Mouse (Mus musculus) brain, embryonic 18.5 days (tissue): ENCODE results near the gene Mdfic.
"Not testable (repeated sequence)": the region's sequence is repeated elsewhere in the genome, so short reads cannot be mapped to it uniquely, and the experiment has no call there.

ENCODE experiments used
- DNase-seq: peaks from one replicate; pipeline ENCODE4 v3.0.0-alpha.2; 2012; ENCODE audit warnings: low read depth, low spot score

Gene Mdfic

GRCm38 (mm10) chr6:15720461-15720817 lies at the start of gene Mdfic:
Mdfic (plus strand) TSS chr6:15720661.
- DNase-seq, result no peak

GRCm38 (mm10) chr6:15671364-15671763 lies 49.1 kb upstream of the Mdfic start:
- DNase-seq, result no peak

DNA sequence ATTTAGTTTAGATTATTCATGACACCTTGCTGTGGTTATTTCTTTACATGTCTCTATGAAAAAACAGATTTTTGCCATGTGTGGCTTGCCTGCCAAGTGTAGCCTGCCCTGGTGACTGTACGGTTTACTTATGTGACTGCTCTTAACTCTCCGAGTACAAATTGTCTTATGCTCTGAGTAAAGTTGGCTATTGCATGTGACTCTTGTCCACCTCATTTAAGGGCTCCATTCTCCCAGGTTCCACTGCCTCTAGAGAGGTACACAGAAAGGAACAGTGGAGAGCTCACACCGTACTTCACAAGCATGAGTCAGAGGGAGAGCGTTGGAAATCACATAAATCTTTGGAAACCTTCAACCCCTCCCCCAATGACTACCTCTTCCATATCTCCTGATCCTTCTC lies 10.4 kb upstream of the Mdfic start:
- DNase-seq, result no peak

- DNase-seq, result no peak
Observed at GRCm38 (mm10) chr6:15710706-15711105, 9.8 kb upstream of the Mdfic start.

DNA sequence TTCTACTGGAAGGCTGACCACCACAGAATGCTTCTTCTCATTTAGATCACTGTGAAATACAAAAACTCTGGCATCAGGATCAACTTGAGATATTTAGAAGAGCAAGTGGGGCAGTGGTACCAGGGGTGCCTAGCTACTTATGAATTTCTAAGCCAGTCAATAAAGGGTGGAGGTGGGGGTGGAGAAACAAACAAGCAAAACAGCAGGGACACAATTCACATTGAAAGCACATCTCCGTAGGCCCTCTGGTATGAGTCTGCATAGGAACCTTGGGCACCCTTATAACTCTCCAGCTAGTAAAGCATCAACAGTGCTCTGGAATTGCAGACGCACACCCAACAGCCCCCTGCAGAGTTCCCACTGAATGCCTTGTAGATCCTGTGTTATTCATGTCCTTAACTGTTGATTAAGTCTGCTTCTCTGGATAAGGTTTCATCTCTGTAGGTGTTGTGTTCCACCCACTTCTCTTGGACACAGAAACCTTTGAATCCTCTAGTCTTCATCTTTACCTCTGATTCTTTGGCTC lies 7.5 kb upstream of the Mdfic start:
- no peak for DNase-seq

DNA sequence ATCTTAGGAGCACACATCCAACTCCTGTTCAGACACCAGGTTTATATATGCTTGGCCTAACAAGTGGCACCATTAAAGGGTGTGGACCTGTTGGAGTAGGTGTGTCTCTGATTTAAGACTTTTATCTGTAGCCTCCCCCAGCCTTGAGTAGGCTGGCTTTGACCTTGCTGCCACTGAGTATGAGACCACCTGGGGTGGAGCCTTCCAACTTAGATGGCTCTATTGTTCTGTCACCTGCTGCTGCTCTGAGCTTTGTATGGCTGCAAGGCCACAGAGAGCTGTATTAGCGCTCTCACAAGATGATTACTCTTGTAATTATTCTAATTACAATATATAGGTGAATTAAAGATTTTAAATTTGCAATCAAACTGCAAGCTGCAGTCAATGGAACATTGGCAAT lies 6.4 kb upstream of the Mdfic start:
- DNase-seq, result not testable (repeated sequence)

GRCm38 (mm10) chr6:15714996-15715844 lies 5.2 kb upstream of the Mdfic start:
- no peak for DNase-seq

DNA sequence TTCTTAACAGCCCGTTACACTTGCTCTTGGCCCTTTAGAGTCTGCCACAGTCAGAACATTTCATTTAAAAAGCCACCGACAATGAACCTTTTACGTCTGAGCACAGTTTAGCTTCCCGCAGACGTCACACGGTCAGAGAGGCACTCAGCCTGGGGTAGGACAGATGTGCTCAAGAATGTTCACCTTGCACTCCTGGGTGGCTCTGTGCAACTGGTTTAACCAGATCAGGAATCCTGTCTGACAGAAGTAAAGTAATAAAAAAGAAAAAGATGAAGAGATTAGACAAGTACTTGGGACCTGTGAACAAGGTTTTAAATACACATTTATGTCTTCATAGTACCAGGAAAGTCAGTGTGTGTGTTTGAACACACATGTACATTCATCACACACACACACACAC lies 542 bp upstream of the Mdfic start:
- DNase-seq, result no peak

- DNase-seq, result no peak
Observed at GRCm38 (mm10) chr6:15720818-15721715, 606 bp downstream of the Mdfic start.

- no peak for DNase-seq
Observed at GRCm38 (mm10) chr6:15721716-15722031, 1.2 kb downstream of the Mdfic start.

DNA sequence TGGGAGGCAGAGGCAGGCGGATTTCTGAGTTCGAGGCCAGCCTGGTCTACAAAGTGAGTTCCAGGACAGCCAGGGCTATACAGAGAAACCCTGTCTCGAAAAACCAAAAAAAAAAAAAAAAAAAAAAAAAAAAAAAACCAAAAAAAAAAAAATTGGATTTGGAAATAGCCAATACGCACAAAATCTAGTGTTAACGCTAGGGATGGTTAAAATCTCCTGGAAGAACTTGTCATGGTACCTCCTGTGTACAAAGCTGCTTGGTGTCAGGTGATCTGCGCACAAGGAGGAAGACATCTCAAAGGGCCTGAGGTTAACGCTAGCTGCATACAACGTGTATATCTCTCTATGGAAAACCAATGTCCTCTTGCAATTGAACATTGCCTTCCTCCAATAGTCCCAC lies 2.2 kb downstream of the Mdfic start:
- not testable (repeated sequence) for DNase-seq

DNA sequence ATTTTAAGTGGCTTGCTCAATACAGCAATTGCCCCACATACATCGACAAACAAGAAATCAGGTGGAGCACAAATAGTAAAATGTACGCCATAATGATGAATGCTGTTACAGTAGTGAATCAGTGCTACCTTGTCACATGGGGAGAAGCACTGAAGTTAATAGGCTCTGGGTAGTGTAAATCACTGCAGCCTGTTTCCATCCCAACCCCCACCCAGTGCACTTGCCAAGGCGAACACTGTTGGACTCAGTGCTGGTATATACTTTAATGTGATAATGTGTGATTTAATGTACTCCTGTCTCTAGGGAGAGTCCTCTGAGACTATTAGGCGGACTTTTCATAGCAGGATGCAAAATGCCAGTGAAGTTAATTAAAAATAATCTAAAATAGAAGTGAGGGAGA lies 3.8 kb downstream of the Mdfic start:
- DNase-seq, result no peak

DNA sequence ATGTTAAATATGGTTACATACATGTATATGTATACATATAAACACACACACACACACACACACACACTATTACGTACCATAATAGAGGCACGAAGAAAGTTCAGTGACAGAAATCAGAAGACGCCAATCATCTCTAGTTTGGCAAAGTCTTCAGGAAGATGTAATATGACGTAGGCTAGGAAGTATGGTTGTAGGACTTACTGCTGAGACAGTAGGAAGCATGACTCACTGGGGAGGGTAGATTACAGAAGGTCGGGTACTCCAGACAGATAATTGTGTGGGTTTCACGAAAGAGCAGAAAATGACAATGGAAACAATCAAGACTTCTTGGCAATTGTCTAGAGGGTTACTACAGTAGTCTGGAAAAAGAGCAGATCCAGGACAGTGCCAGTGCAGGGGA lies 6.0 kb downstream of the Mdfic start:
- DNase-seq, result no peak

GRCm38 (mm10) chr6:15727681-15728410 lies 7.4 kb downstream of the Mdfic start:
- DNase-seq, result no peak

DNA sequence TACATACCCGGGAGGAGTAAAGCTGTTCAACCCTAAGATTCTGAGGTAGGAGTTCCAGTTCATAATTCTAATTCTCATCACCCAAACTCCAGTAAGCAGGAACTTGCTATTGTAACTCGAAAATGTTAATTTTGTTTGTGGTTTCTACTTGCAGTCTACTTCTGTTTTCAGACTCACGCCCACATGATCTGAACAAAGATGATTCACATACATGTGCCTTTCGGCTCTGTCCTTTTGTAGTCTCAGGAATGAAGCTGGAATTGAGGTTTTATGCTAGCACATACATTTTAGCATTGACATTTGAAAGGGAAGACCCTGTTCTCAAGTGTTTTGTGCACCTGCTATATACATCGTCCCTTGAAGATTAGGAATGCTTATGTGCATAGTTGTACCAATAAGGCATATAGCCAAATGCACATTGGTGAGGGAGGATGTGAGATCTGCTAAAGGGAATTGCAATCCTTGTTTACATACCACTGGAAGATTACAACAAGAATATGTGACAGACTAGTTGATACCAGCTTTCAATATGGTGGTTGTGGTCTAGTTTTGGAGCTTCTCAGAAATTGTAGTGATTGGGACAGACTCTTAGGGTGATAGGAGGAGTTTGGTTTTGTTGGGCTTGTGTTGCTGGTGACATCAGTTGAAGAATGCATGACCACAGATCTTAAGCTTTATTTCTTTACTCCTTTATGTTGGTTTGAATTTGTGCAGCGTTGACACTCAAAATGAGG lies 8.6 kb downstream of the Mdfic start:
- DNase-seq, result no peak

GRCm38 (mm10) chr6:15730258-15730657 lies 9.8 kb downstream of the Mdfic start:
- no peak for DNase-seq

GRCm38 (mm10) chr6:15730666-15731065 lies 10.2 kb downstream of the Mdfic start:
- no peak for DNase-seq

- DNase-seq, result no peak
Observed at GRCm38 (mm10) chr6:15731452-15731851, 11.0 kb downstream of the Mdfic start.

DNA sequence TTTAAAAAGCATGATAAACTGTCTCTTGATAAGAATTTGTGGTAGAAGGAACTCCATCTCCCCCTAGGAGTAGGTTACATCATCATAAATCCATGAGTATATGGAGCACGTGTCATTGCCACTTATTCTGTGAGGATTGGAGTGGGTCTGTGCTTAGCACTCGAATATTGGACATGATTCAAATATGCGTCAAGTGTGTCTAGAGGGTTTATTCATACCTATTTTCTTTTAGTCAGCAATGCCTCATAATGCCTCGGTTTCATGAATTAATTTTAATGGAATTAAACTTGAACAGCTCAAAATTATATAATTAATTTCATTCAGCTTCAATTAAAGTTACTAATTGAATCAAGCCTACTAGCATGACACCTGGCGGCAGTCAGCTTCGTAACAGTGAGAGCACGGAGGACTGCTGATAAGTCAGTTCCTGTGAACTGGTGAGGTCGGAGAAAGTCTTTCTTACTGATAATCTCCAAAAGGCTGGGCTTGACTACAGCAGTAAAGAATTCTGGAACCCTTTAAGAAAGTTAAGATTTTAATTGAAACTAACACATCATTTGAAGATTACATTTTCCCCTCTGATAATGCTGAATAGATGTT lies 17.0 kb downstream of the Mdfic start:
- DNase-seq, result no peak

GRCm38 (mm10) chr6:15738331-15738943 lies 18.0 kb downstream of the Mdfic start:
- DNase-seq, result no peak
